Mouse (Mus musculus) spleen, adult 2 months (tissue): ENCODE data around the gene Atp6v1e1. TPM values are rescaled to one million over a fixed set of nuclear protein-coding genes. Genes with fewer than 3 reads are reported as not detected.

Experiments
- DNase-seq, 2 experiments: peaks; one replicate each; pipeline versions ENCODE4 v3.0.0 to v3.0.0-alpha.2; 2012 to 2021; ENCODE audit warnings: low spot score in 2 of 2, low read depth in 1 of 2
- H3K27ac ChIP-seq: fragments of 200-500 bp; 2 replicates; pipeline ENCODE4 v1.5.1; 2012; ENCODE audit warnings: low read length, inconsistent platforms; ENCODE audit not compliant: insufficient read depth
- H3K27me3 ChIP-seq: fragments of 200-500 bp; 2 replicates; pipeline ENCODE4 v1.6.1; 2012; ENCODE audit warnings: mild to moderate bottlenecking, moderate library complexity, low read length, inconsistent platforms; ENCODE audit not compliant: control insufficient read depth, insufficient read depth
- H3K36me3 ChIP-seq: fragments of 200-500 bp; 2 replicates; pipeline ENCODE4 v1.6.1; 2012; ENCODE audit warnings: mild to moderate bottlenecking, low read length, inconsistent platforms; ENCODE audit not compliant: control insufficient read depth, insufficient read depth
- H3K4me1 ChIP-seq: fragments of 200-500 bp; 2 replicates; pipeline ENCODE4 v1.6.1; 2011; ENCODE audit warnings: inconsistent platforms; ENCODE audit not compliant: control insufficient read depth, insufficient read depth, insufficient read length
- H3K4me3 ChIP-seq: fragments of 200-500 bp; 2 replicates; pipeline ENCODE4 v1.5.1; 2011; ENCODE audit warnings: mild to moderate bottlenecking, inconsistent platforms; ENCODE audit not compliant: insufficient read depth, insufficient read length; ENCODE audit errors: extremely low read depth
- CTCF ChIP-seq: fragments of 200-500 bp; IDR thresholded peaks from 2 replicates; pipeline ENCODE4 v1.5.1; 2011; ENCODE audit warnings: mild to moderate bottlenecking, inconsistent platforms; ENCODE audit not compliant: insufficient read depth, insufficient read length, insufficient replicate concordance; ENCODE audit errors: extremely low read depth
- POLR2A ChIP-seq: fragments of 200-500 bp; IDR thresholded peaks from 2 replicates; pipeline ENCODE4 v1.6.1; 2011; ENCODE audit warnings: low read depth, low read length, inconsistent platforms
- WGBS: fragments of 180-500 bp; shearing (Covaris S2); methylation state at CpG from one replicate; pipeline ENCODE4 v1.1.7; 2018; 5-methylcytosine and 5-hydroxymethylcytosine counted together
- polyA plus RNA-seq: library from polyadenylated mRNA; depleted of rRNA; stranded (reverse); fragments of >200 nt; gene quantifications from 2 replicates; pipeline ENCODE4 v1.2.3, GENCODE M21; 2012; rRNA removed

Gene Atp6v1e1
- polyA plus RNA-seq, 1 experiment, result 59.8 TPM

- no peaks in the 10 kb centered on the region for H3K36me3 ChIP-seq
- H3K4me1 ChIP-seq, result no peaks in the 10 kb centered on the region
- TF ChIP-seq POLR2A (no peak), CTCF (no peak)
- no peaks in the 10 kb centered on the region for H3K27me3 ChIP-seq
- DNase-seq, result no peak
- no peak overlapping the region for H3K27ac ChIP-seq
- no peak overlapping the region for H3K4me3 ChIP-seq
Observed at GRCm38 (mm10) chr6:120772025-120772424, 50.6 kb downstream of the Atp6v1e1 start.

- H3K4me1 ChIP-seq, result no peaks in the 10 kb centered on the region
- TF ChIP-seq CTCF, result no peak
- TF ChIP-seq POLR2A, result no peak
- 45% methylated on average over 1 of the region's 1 CpGs for WGBS
- no peaks in the 10 kb centered on the region for H3K36me3 ChIP-seq
- no peak overlapping the region for H3K4me3 ChIP-seq
- no peak overlapping the region for H3K27ac ChIP-seq
- no peaks in the 10 kb centered on the region for H3K27me3 ChIP-seq
- no peak for DNase-seq
Observed at GRCm38 (mm10) chr6:120771366-120771765, 51.2 kb downstream of the Atp6v1e1 start.

GRCm38 (mm10) chr6:120769972-120770371 lies 52.6 kb downstream of the Atp6v1e1 start:
- 92% methylated on average over 1 of the region's 1 CpGs for WGBS
- DNase-seq, result no peak
- H3K36me3 ChIP-seq, result peaks cover 3% of the 10 kb centered on the region
- no peak overlapping the region for H3K4me3 ChIP-seq
- TF ChIP-seq CTCF (no peak), POLR2A (no peak)
- no peaks in the 10 kb centered on the region for H3K4me1 ChIP-seq
- no peaks in the 10 kb centered on the region for H3K27me3 ChIP-seq
- H3K27ac ChIP-seq, result no peak overlapping the region

- no peak for DNase-seq
- H3K4me3 ChIP-seq, result no peak overlapping the region
- WGBS, result 64% methylated on average over 2 of the region's 2 CpGs
- TF ChIP-seq POLR2A, result no peak
- TF ChIP-seq CTCF, result no peak
- no peaks in the 10 kb centered on the region for H3K4me1 ChIP-seq
- no peaks in the 10 kb centered on the region for H3K27me3 ChIP-seq
- H3K36me3 ChIP-seq, result peaks cover 21% of the 10 kb centered on the region
- H3K27ac ChIP-seq, result no peak overlapping the region
Observed at GRCm38 (mm10) chr6:120761151-120761550, 61.4 kb downstream of the Atp6v1e1 start.

- WGBS, result 91% methylated on average over 2 of the region's 2 CpGs
- no peaks in the 10 kb centered on the region for H3K27me3 ChIP-seq
Observed at GRCm38 (mm10) chr6:120746416-120746815, 76.2 kb downstream of the Atp6v1e1 start.

More at GRCm38 (mm10) chr6:120746416-120746815, 76.2 kb downstream of the Atp6v1e1 start:
- no peak for TF ChIP-seq POLR2A
- no peak for TF ChIP-seq CTCF
- Histone ChIP-seq H3K4me1 (no peaks in the 10 kb centered on the region), H3K36me3 (peaks cover 1% of the 10 kb centered on the region; the same call in 1 of the 2 replicates), H3K27ac (no peak overlapping the region), H3K4me3 (no peak overlapping the region)
- DNase-seq, result no peak

Other genes with a start within 250 kb of the Atp6v1e1 start
- gene Cecr2, start 156.4 kb downstream of the Atp6v1e1 start, polyA plus RNA-seq, result 9.1 and 13.1 TPM in 2 replicates
- gene Slc25a18, start 49.2 kb downstream of the Atp6v1e1 start, polyA plus RNA-seq, result 0.14 and 0.25 TPM in 2 replicates
- gene Bcl2l13, start 13.4 kb upstream of the Atp6v1e1 start, polyA plus RNA-seq, result 13.5 and 18.0 TPM in 2 replicates
- gene Bid, start 94.1 kb upstream of the Atp6v1e1 start, polyA plus RNA-seq, result 23.6 and 24.0 TPM in 2 replicates